Mouse (Mus musculus): ENCODE data around the gene Nfe2.

- TF ChIP-seq CTCF (IDR thresholded peaks at IDR 0.05; ENCODE audit: low read depth, low read length) (no peak), TAL1 (conservative IDR thresholded peaks at IDR 0.05; ENCODE audit: low read depth, low read length) (no peak), POLR2AphosphoS5 (IDR thresholded peaks at IDR 0.05; ENCODE audit: insufficient replicate concordance, low read depth, low read length) (no peak)
Observed at GRCm38 (mm10) chr15:103202088-103202793, 56.0 kb downstream of the Nfe2 start.

Measured in G1E (cell line).